32 mouse cellular contexts compared by ENCODE assay signal in genomic region chr5:65438041-65438440, GRCm38 (mm10). TPM values are rescaled to one million over a fixed set of nuclear protein-coding genes. Genes with fewer than 3 reads are reported as not detected.
DNase-seq lines count a peak whose midpoint lies in the region; ATAC-seq and TF ChIP-seq lines count a peak whose summit lies in the region.
"Had no signal": no experiment of that assay in that cellular context is flagged by ENCODE, and none has a peak within 500 bp of the region (broad histone marks: within the 10 kb centered on the region; RNA-seq: fewer than 3 reads in every experiment).

No protein-coding gene starts in this region.

- no peak overlapping the region for H3K27ac ChIP-seq in left cerebral cortex, adult 2 months
- H3K27ac ChIP-seq in forebrain, embryonic 15.5 days (replicated peaks): no peak overlapping the region
- H3K27ac ChIP-seq: embryonic facial prominence, embryonic 13.5 days; embryonic facial prominence, embryonic 15.5 days; forebrain, embryonic 13.5 days had no signal

- intact Hi-C loops in left cerebral cortex, adult 2 months (cut with DNase I): loop anchor here (5.0 to 10.0 kb wide), 2 partner anchors 99 to 257 kb away; partner anchors contain the start of genes Pds5a, Smim14 and Ube2k

- no peak overlapping the region for H3K9ac ChIP-seq in forebrain, embryonic 15.5 days (replicated peaks)
- H3K9ac ChIP-seq: embryonic facial prominence, embryonic 13.5 days; embryonic facial prominence, embryonic 15.5 days; forebrain, embryonic 13.5 days had no signal

- peaks cover 14% of the 10 kb centered on the region for H3K4me1 ChIP-seq in forebrain, embryonic 15.5 days

- H3K36me3 ChIP-seq in forebrain, embryonic 15.5 days: no peaks in the 10 kb centered on the region
- H3K36me3 ChIP-seq: embryonic facial prominence, embryonic 13.5 days; embryonic facial prominence, embryonic 15.5 days had no signal

- H3K9me3 ChIP-seq in forebrain, embryonic 15.5 days: no peaks in the 10 kb centered on the region
- H3K9me3 ChIP-seq: embryonic facial prominence, embryonic 13.5 days; embryonic facial prominence, embryonic 15.5 days; forebrain, embryonic 13.5 days; G1E had no signal

- no peak overlapping the region for H3K4me2 ChIP-seq in forebrain, embryonic 15.5 days (replicated peaks)
- H3K4me2 ChIP-seq: embryonic facial prominence, embryonic 13.5 days; embryonic facial prominence, embryonic 15.5 days; forebrain, embryonic 13.5 days had no signal

- no peak for TF ChIP-seq CTCF in Patski (IDR thresholded peaks at IDR 0.05)
- TF ChIP-seq CTCF in left cerebral cortex, adult 2 months (IDR thresholded peaks at IDR 0.05): no peak

- in situ Hi-C loops in Patski (cut with MboI; ENCODE audit: low pct_unique_long_range_greater_than_20kb): no loop called here

- DNase-seq in 3134 (ENCODE audit: extremely low read depth, insufficient read length, low spot score) (peak; percentile 59), 3T3-L1 (ENCODE audit: low read depth, low spot score) (peak; percentile 96), Patski (ENCODE audit: low read depth, low spot score) (no peak)
- peak; percentile 68 for DNase-seq in Muller cell, postnatal 12 days (ENCODE audit: inconsistent ontology term)
- no peak for DNase-seq in thymus, postnatal 10 days (ENCODE audit: low spot score in 2 of 2)
- no peak for DNase-seq in lung, adult 18-20 months
- DNase-seq in left cerebral cortex, adult 2 months (ENCODE audit: extremely low spot score in 1 of 2, low spot score in 2 of 2): no peak
- DNase-seq: adrenal gland, adult 2 months; adrenal gland, postnatal 10 days; adrenal gland, postnatal 25 days; cerebellum, adult 11 months; cerebellum, adult 18-20 months; cerebellum, adult 8-10 months; cerebellum, adult 9-11 months; cerebellum, postnatal 14 days; cerebellum, postnatal 36 days; embryo, embryonic 11 days had no signal

- POLR2A ChIA-PET in Patski (lab: Charles Lee): interaction anchor here (1.0 kb wide), 1 partner anchor 39 kb away, joined by 3 read pairs; no protein-coding TSS in a partner anchor

- no peaks in the 10 kb centered on the region for H3K27me3 ChIP-seq in Patski
- no peaks in the 10 kb centered on the region for H3K27me3 ChIP-seq in forebrain, embryonic 15.5 days
- H3K27me3 ChIP-seq: CH12.LX; embryonic facial prominence, embryonic 13.5 days; embryonic facial prominence, embryonic 15.5 days; forebrain, embryonic 13.5 days had no signal

- peak; percentile 37 for ATAC-seq in Patski
- no peak for ATAC-seq in forebrain, embryonic 15.5 days (replicated peaks)
- ATAC-seq: CD4-positive, CD25-positive, alpha-beta regulatory T cell, adult 4 months; forebrain, embryonic 13.5 days; forebrain, embryonic 16.5 days had no signal

- no peak overlapping the region for H3K4me3 ChIP-seq in left cerebral cortex, adult 2 months
- H3K4me3 ChIP-seq in forebrain, embryonic 15.5 days: no peak overlapping the region
- H3K4me3 ChIP-seq: embryonic facial prominence, embryonic 13.5 days; embryonic facial prominence, embryonic 15.5 days; erythroblast, embryonic 14.5 days; forebrain, embryonic 13.5 days had no signal

- CTCF ChIA-PET in Patski (lab: Charles Lee): interaction anchor here (2.5 kb wide), 1 partner anchor 23 kb away, joined by 8 read pairs; no protein-coding TSS in a partner anchor

RNA-seq across cellular contexts. Expression of gene Ugdh, which starts 2.3 kb away (rescaled TPM):
- 64.2 TPM for polyA plus RNA-seq in Patski (2021)
- total RNA-seq in left cerebral cortex, adult 2 months (2021): 10 to 100 TPM; 25.2 to 30.1 TPM
- 60.4 and 60.7 TPM in 2 replicates for polyA plus RNA-seq in forebrain, embryonic 15.5 days (2015; fragmentation: Nextera tagmentation; extraction: Ambion mirVana)

RNA-seq across cellular contexts. Expression of gene Lias, which starts 46.7 kb away (rescaled TPM):
- polyA plus RNA-seq in Patski (2021): 44.5 TPM
- 10 to 100 TPM; 29.0 to 36.9 TPM for total RNA-seq in left cerebral cortex, adult 2 months (2021)
- polyA plus RNA-seq in forebrain, embryonic 15.5 days (2015; fragmentation: Nextera tagmentation; extraction: Ambion mirVana): 62.5 and 69.0 TPM in 2 replicates

RNA-seq across cellular contexts. Expression of gene Rpl9, which starts 46.8 kb away (rescaled TPM):
- 1,404 TPM for polyA plus RNA-seq in Patski (2021)
- total RNA-seq in left cerebral cortex, adult 2 months (2021): 100 to 1,000 TPM; 699 to 738 TPM
- polyA plus RNA-seq in forebrain, embryonic 15.5 days (2015; fragmentation: Nextera tagmentation; extraction: Ambion mirVana): 635 and 693 TPM in 2 replicates

RNA-seq across cellular contexts. Expression of gene Gm43552, which starts 54.6 kb away (rescaled TPM):
- polyA plus RNA-seq in Patski (2021): not detected
- total RNA-seq in left cerebral cortex, adult 2 months (2021): not detected
- not detected in 2 replicates for polyA plus RNA-seq in forebrain, embryonic 15.5 days (2015; fragmentation: Nextera tagmentation; extraction: Ambion mirVana)
- total RNA-seq: adrenal gland, postnatal 10 days; adrenal gland, postnatal 4 days; CH12.LX; common myeloid progenitor, adult 5-6 weeks; G1E had no signal
- polyA plus RNA-seq: brain, embryonic 14.5 days; CD4-positive, CD25-positive, alpha-beta regulatory T cell, adult 4 months; embryonic facial prominence, embryonic 11.5 days; embryonic facial prominence, embryonic 13.5 days; erythroblast, embryonic 14.5 days; forebrain, embryonic 11.5 days; forebrain, embryonic 13.5 days; forebrain, embryonic 16.5 days; frontal cortex, adult 2 months had no signal

Comparison
In these comparisons a context has a peak if more than half of its experiments do, and no peak if none do; other contexts are left out.
1. DNase-seq: peak in 3134 (single experiment), 3T3-L1 (single experiment) and Muller cell, postnatal 12 days (single experiment); none in Patski (single experiment), thymus, postnatal 10 days (0 of 2), lung, adult 18-20 months (0 of 2) and left cerebral cortex, adult 2 months (0 of 2).